Mouse (Mus musculus) kidney, postnatal 10 days (tissue): ENCODE measurements around the gene Stk10.
"Not testable (repeated sequence)": the region's sequence is repeated elsewhere in the genome, so short reads cannot be mapped to it uniquely, and the experiment has no call there.

Source experiments
- DNase-seq: peaks from one replicate; pipeline ENCODE4 v3.0.0; 2021; ENCODE audit warnings: mixed read lengths

Gene Stk10

DNA sequence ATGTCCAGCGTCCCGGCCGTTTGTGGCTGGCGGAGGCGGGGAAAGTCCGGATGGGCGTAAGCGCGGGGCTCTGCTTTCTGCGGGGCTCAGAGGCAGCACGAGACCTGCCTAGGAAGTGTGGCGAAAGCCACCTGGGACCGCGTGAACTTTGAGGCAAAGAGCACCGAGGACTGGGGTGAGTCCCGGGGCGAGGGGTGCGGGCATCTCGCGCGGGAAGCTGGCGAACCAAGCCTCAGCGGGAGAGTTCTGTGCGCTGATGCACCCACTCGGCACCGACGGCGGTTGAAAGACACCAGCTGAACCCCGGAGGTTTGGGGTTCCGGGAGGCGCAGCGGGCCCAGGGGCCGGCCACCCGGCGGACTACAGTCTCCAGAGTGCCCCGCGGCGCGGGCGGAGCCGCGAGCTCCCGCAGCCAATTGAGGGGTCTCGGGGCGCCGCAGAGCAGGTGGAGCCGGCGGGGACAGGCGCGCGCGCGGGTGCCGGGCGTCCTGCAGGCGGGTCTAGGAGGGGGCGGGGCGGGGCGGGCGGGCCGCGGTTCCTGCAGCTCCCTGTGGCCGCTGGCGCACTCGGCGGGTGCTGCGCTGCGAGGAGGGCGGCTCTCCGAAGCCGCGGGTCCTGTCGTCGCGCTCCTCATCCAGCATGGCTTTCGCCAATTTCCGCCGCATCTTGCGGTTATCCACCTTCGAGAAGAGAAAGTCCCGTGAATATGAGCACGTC is at the start of gene Stk10:
Gene Stk10, plus strand, starts transcription at position 541 of the 717 bp plus-strand sequence.
- peak; percentile 95 for DNase-seq

DNA sequence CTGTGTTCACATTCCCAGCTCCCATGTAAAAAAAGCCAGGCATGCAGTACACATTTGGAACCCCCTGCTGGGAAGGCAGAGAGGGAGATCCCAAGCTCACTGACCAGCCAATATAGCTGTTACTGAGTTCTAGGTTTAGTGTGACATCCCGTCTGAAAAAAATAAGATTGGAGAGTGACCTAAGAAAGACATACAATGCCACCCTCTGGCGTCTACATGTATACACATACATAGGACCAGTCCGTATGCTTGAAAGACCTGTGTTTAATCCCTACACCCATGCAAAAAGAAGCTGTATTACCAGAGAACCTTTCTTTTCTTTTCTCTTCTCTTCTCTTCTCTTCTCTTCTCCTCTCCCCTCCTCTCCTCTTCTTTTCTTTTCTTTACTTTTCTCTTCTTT is 47.8 kb upstream of the Stk10 start:
- no peak for DNase-seq

- DNase-seq: no peak
Measured at GRCm38 (mm10) chr11:32486621-32487020, 46.5 kb upstream of the Stk10 start.

GRCm38 (mm10) chr11:32487501-32487900 is 45.6 kb upstream of the Stk10 start:
- DNase-seq: no peak

DNA sequence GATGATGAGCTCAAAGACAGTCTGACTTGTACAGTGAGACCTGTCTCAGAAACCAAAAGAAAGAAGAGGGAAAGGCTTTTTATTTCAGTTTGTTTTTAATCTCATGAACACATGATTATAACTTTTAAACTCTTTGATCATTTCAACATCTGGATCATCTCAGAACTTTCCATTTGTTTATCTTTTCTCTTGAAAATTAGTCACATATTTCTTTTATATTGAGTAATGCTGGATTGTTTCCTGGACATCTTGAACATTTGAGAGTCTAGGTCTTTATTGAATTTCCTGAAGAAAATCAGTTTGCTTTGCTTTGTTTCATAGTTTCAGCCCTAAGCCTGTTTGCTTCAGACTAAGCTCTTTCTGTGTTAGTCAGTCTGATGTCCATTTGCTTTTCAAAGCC is 44.8 kb upstream of the Stk10 start:
- DNase-seq: no peak

- DNase-seq: no peak
Measured at GRCm38 (mm10) chr11:32488808-32489670, 44.1 kb upstream of the Stk10 start.

DNA sequence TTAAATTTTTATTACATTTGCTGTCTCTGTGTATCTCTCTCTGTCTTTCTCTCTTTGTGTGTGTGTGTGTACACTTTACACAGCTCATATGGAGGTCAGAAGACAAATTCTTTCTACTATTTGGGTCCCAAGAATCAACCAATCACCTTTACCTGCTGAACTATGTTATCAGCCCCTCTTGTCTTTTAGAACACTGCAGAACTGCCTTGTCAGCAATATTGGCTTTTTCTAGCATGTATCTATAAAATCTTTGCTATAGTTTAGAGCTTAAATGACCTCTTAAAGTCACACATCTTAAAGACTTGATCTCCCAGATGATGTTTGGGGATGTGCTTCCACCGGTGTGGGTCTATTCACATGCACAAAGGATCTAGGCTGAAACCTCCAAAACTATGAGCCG is 42.0 kb upstream of the Stk10 start:
- DNase-seq: no peak

GRCm38 (mm10) chr11:32493312-32493711 is 39.8 kb upstream of the Stk10 start:
- no peak for DNase-seq

- no peak for DNase-seq
Measured at GRCm38 (mm10) chr11:32495283-32495682, 37.8 kb upstream of the Stk10 start.

GRCm38 (mm10) chr11:32498757-32499535 is 34.2 kb upstream of the Stk10 start:
- peak; percentile 79 for DNase-seq

DNA sequence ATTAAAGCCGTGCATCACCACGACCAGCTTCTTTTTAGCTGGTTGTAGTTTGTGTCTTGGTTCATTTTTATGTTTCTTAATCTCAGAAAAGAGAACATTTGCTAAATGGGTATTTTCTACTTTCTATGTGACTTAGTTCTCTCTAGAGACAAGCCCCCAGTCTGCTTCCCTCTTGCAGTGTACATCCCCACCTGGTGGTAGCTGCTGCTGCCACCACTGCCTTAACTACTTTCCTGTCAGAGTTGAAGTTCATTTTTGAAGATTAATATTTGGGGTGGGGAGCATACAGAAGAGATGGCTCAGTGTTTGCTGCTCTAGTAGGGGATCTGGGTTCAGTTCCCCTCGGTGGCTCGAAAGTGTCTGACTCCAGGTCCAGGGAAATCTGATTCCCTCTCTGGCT is 33.2 kb upstream of the Stk10 start:
- DNase-seq: peak; percentile 38

DNA sequence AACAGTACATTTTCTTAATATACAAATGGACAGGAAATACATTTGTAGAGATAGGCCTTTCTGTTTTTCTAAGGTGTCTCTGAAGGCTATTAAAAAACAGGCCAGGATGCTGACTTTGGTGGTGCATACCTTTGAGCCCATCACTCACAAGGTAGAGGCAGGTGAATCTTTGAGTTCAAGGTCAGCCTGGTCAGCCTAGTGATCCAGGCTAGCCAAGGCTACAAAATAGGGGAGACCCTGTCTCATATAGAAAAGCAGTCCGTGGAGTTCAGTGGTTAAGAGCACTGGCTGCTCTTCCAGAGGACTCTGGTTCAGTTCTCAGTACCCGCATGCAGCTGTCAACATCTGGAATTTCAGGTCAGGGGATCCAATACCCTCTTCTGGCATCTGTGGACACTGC is 29.4 kb upstream of the Stk10 start:
- DNase-seq: no peak

GRCm38 (mm10) chr11:32505091-32505739 is 27.9 kb upstream of the Stk10 start:
- no peak for DNase-seq

- DNase-seq: no peak
Measured at GRCm38 (mm10) chr11:32510930-32511329, 22.2 kb upstream of the Stk10 start.

DNA sequence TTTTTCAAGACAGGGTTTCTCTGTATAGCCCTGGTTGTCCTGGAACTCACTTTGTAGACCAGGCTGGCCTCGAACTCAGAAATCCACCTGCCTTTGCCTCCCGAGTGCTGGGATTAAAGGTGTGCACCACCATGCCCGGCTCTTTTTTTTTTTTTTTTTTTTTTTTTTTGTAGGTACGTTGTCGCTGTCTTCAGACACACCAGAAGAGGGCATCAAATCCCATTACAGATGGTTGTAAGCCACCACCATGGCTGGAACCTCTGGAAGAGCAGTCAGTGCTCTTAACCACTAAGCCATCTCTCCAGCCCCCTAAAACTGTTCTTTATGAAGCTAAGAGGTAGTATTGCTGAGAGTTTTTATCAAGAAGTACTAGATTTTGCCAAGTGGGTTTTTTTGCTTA is 18.3 kb upstream of the Stk10 start:
- not testable (repeated sequence) for DNase-seq

GRCm38 (mm10) chr11:32516091-32516490 is 17.0 kb upstream of the Stk10 start:
- DNase-seq: no peak

- no peak for DNase-seq
Measured at GRCm38 (mm10) chr11:32516916-32517712, 16.0 kb upstream of the Stk10 start.

DNA sequence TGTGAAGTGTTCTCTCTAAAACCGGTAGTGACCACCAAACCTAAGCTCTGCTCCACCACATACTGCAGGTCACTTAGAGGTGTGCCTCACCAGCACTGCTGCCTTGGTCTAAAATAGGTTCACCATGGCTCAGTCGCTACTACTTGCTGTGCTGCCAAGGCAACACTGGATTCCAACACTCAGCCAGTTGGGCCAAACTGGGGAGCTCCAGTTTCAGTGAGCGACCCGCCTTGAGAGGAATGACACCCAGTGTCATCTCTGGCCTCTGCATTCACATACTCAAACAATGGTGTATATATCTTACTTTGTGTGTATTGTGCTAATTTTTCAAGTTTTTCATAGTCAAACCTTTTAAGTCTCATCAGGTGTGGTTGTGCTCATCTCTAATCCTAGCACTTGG is 14.3 kb upstream of the Stk10 start:
- DNase-seq: no peak

DNA sequence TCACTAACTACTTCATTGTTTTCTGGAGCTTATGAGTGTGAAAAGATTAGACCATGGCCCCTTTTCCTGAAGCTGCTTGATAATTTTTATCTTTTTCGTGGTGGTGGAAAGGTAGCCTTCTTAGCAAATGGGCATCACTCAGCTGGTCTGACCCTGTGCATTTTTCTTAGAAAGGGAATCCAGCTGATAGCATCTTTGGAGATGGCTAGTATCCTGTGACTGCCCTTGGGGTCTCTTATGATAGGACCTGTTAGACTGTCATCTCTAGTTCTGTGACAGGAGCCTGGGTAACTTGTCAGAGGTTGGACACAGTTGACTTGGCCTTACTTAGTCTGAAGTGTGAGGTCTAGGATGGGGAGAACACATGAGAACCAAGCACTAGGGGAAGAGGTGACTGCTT is 13.8 kb upstream of the Stk10 start:
- no peak for DNase-seq

DNA sequence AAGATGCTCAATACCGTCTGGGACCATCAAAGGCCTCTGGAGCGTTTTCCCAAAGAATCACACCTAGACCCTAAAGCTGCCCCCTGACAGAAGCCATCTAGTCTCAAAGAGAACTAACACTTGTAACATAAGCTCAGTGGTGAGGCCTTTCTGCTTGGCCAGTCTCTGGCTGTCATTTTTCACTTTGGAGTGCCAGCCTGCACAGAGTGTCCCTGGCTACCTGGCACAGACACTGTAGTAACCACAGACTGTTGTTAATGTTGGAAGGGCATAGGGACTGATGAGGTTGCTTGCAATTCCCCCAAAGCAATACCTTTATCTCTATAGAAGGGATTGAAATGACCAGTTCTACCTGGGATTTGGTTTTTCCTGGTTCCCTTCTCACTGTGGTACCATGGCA is 11.9 kb upstream of the Stk10 start:
- DNase-seq: no peak

DNA sequence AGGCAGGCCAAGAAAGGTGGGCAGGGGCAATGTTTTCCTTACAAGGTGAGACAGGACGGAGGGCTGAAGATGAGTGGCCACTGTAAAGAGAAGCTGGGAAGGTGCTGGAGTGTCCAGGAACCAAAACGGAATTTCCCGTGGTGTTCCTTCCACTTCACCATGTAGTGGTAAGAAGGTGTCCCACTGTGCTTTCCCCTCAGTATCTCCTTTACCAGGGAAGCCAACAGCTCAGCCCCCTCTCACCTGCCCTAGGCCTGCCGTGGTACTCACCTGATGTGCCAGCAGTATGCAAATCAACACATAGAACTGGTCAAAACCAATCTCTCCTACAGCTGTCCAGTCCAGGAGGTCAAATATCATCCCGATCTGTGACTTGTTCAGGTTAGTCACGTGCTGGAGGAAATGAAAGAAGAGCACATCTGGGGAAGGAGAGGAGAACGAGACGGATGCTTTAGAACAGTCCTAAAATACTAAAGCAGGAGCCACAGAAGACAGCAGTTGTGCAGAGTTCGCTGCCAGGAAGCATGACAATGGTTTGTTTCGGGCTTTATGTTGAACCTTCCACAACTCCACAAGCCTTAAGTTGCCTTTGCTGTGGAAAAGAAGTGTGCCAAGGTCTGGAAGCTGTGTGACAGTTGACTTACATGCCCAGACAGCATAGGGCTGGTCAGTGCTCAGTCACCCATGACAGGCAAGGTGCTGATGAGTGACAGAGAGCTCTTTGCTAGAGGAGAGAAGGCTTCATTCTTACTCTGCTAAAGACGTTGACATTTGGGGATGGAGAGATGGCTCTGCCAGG is 8.8 kb upstream of the Stk10 start:
- no peak for DNase-seq
